Mouse (Mus musculus) ovary, adult 10 weeks (tissue): ENCODE data around the gene Wwtr1. TPM values are rescaled to one million over a fixed set of nuclear protein-coding genes. Genes with fewer than 3 reads are reported as not detected.

Experiments used
- polyA plus RNA-seq: library from polyadenylated mRNA; stranded (reverse); fragments of 350-450 nt; fragmentation: Illumina TruSeq; extraction: RNeasy Lipid Tissue Mini Kit (QIAGEN cat#74804); gene quantifications from one replicate; pipeline ENCODE4 v1.2.3, GENCODE M21; 2014

The Wwtr1 gene
- 145 TPM for polyA plus RNA-seq

GRCm38 (mm10) chr3:57575660-57576055, at the start of gene Wwtr1:
Gene Wwtr1, minus strand, starts transcription at chr3:57575910.

GRCm38 (mm10) chr3:57425089-57425730, 150.5 kb downstream of the Wwtr1 start, which contains the start of gene Tm4sf4:
Gene Tm4sf4, plus strand, starts transcription at chr3:57425314.

Other genes with a start within 250 kb of the Wwtr1 start
- not detected for gene Tm4sf4, start 150.6 kb downstream of the Wwtr1 start, polyA plus RNA-seq
- 15.5 TPM for gene Commd2, start 75.8 kb upstream of the Wwtr1 start, polyA plus RNA-seq
- gene Ankub1, start 116.9 kb upstream of the Wwtr1 start, polyA plus RNA-seq: 0.88 TPM
- 278 TPM for gene Rnf13, start 160.2 kb upstream of the Wwtr1 start, polyA plus RNA-seq